Mouse (Mus musculus): ENCODE data around the gene Csnk1g2.
"Not testable (repeated sequence)": the region's sequence is repeated elsewhere in the genome, so short reads cannot be mapped to it uniquely, and the experiment has no call there.

The Csnk1g2 gene

GRCm38 (mm10) chr10:80602698-80603325 is 19.8 kb upstream of the Csnk1g2 start, which contains the start of the genes Scamp4 and Adat3:
Scamp4 (plus strand) TSS chr10:80602872.
Adat3 (plus strand) TSS chr10:80602880.
- DNase-seq: peak; percentile 97

GRCm38 (mm10) chr10:80603364-80603763 is 19.3 kb upstream of the Csnk1g2 start:
- no peak for DNase-seq

- no peak for DNase-seq
Measured at GRCm38 (mm10) chr10:80604001-80604509, 18.6 kb upstream of the Csnk1g2 start.

- DNase-seq: no peak
Measured at GRCm38 (mm10) chr10:80604988-80605387, 17.6 kb upstream of the Csnk1g2 start.

- DNase-seq: not testable (repeated sequence)
Measured at GRCm38 (mm10) chr10:80605721-80606120, 16.9 kb upstream of the Csnk1g2 start, which contains the start of gene Gm49322. Gm49322 (plus strand) TSS chr10:80606021.

- no peak for DNase-seq
Measured at GRCm38 (mm10) chr10:80606306-80606705, 16.3 kb upstream of the Csnk1g2 start.

GRCm38 (mm10) chr10:80606737-80607350 is 15.8 kb upstream of the Csnk1g2 start:
- no peak for DNase-seq

GRCm38 (mm10) chr10:80608435-80608834 is 14.2 kb upstream of the Csnk1g2 start:
- no peak for DNase-seq

GRCm38 (mm10) chr10:80609269-80609924 is 13.2 kb upstream of the Csnk1g2 start:
- DNase-seq: no peak

GRCm38 (mm10) chr10:80610116-80610785 is 12.4 kb upstream of the Csnk1g2 start:
- DNase-seq: no peak

- DNase-seq: peak; percentile 72
Measured at GRCm38 (mm10) chr10:80611024-80611423, 11.6 kb upstream of the Csnk1g2 start.

- no peak for DNase-seq
Measured at GRCm38 (mm10) chr10:80611905-80612304, 10.7 kb upstream of the Csnk1g2 start.

GRCm38 (mm10) chr10:80613821-80614220 is 8.8 kb upstream of the Csnk1g2 start:
- DNase-seq: no peak

GRCm38 (mm10) chr10:80614351-80614750 is 8.3 kb upstream of the Csnk1g2 start:
- no peak for DNase-seq

GRCm38 (mm10) chr10:80618181-80618580 is 4.5 kb upstream of the Csnk1g2 start:
- DNase-seq: peak; percentile 76

- no peak for DNase-seq
Measured at GRCm38 (mm10) chr10:80619465-80620244, 3.0 kb upstream of the Csnk1g2 start.

GRCm38 (mm10) chr10:80620365-80620764 is 2.3 kb upstream of the Csnk1g2 start:
- DNase-seq: no peak

GRCm38 (mm10) chr10:80620796-80621689 is 1.6 kb upstream of the Csnk1g2 start:
- DNase-seq: no peak

- no peak for DNase-seq
Measured at GRCm38 (mm10) chr10:80621690-80621939, 1.0 kb upstream of the Csnk1g2 start.

- peak; percentile 100 for DNase-seq
Measured at GRCm38 (mm10) chr10:80621940-80622660, 538 bp upstream of the Csnk1g2 start.
